ENCODE assay signal across 8 mouse cellular contexts in the genomic region with DNA sequence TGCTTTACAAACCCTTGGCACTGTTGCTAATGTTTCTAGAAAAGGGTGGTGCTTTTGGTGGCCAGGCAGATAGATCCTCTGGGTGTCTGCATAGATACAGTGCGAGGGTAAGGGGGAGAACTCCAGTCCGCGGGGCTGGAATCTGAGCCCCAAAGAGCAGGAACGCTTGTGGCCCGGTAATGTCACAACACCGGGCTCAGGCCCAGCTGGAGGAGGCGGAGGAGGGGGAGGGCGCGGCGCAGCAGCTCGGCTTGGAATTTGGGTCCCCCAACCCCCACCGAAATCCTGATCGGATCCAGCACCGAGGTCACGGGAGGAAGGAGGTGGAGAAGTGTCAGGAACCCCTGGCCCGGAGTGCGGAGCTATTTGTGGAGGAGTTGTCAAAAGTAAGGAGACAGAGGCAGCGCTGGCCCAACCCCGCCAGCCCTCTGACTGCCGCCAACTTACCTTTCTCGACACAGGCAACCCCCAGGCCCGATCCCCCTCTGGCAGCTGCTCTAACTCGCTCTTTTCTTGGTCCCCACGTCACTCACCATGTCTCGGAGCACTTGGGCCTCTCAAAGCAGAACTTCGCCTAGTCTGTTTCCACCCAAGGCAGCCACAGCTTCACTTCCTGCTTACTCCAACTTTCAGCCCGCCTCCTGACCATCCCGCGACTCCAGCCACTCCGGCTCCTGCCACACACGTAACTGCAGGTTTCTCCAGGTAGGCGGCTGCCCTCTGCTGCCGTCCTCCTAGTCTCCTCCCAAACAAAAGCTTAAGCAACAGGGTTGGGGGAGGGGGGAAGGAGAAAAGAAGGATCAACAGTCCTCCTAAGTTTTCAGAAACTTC. TPM values are rescaled to one million over a fixed set of nuclear protein-coding genes. Genes with fewer than 3 reads are reported as not detected.
DNase-seq lines count a peak whose midpoint lies in the region; ATAC-seq lines count a peak whose summit lies in the region.

A gene (minus strand): TSS at position 763 of the 831 bp plus-strand sequence.

- peaks cover 18% of the 10 kb centered on the region for H3K36me3 ChIP-seq in embryonic facial prominence, embryonic 15.5 days
- peaks cover 5% of the 10 kb centered on the region for H3K36me3 ChIP-seq in heart, embryonic 11.5 days (ENCODE audit: control insufficient read depth, insufficient read depth, low read length)
- H3K36me3 ChIP-seq in kidney, embryonic 15.5 days = peaks cover 23% of the 10 kb centered on the region
- peaks cover 63% of the 10 kb centered on the region for H3K36me3 ChIP-seq in liver, embryonic 12.5 days
- peaks cover 9% of the 10 kb centered on the region; the same call in 1 of the 2 replicates for H3K36me3 ChIP-seq in stomach, embryonic 14.5 days (ENCODE audit: control insufficient read depth, insufficient read depth, low read length)

- no peaks in the 10 kb centered on the region for H3K9me3 ChIP-seq in embryonic facial prominence, embryonic 15.5 days (replicated peaks)
- no peaks in the 10 kb centered on the region for H3K9me3 ChIP-seq in heart, embryonic 11.5 days (replicated peaks; ENCODE audit: control insufficient read depth, low read length)
- H3K9me3 ChIP-seq in kidney, embryonic 15.5 days (replicated peaks) = no peaks in the 10 kb centered on the region
- no peaks in the 10 kb centered on the region for H3K9me3 ChIP-seq in liver, embryonic 12.5 days (replicated peaks)
- no peaks in the 10 kb centered on the region for H3K9me3 ChIP-seq in stomach, embryonic 14.5 days (ENCODE audit: control insufficient read depth, low read depth, low read length)

- H3K27ac ChIP-seq in embryonic facial prominence, embryonic 15.5 days (replicated peaks) = peak within 1 kb of the TSS; percentile 96
- peak within 1 kb of the TSS; percentile 97 for H3K27ac ChIP-seq in heart, embryonic 11.5 days (ENCODE audit: low read depth, low read length)
- H3K27ac ChIP-seq in kidney, embryonic 15.5 days = peak within 1 kb of the TSS; percentile 96
- peak within 1 kb of the TSS; percentile 99 for H3K27ac ChIP-seq in liver, embryonic 12.5 days
- peak within 1 kb of the TSS; percentile 97 for H3K27ac ChIP-seq in stomach, embryonic 14.5 days (ENCODE audit: low read length)

- 2% methylated on average over 33 of the region's 33 CpGs for whole genome bisulfite sequencing in embryonic facial prominence, embryonic 15.5 days
- WGBS in heart, embryonic 11.5 days (ENCODE audit: insufficient replicate concordance) = under 1% methylated on average over 33 of the region's 33 CpGs
- WGBS in kidney, embryonic 15.5 days = under 1% methylated on average over 33 of the region's 33 CpGs
- WGBS in liver, embryonic 12.5 days (ENCODE audit: insufficient replicate concordance) = under 1% methylated on average over 33 of the region's 33 CpGs
- 2% methylated on average over 33 of the region's 33 CpGs for WGBS in stomach, embryonic 14.5 days

- peak; percentile 75 for ATAC-seq in embryonic facial prominence, embryonic 15.5 days (ENCODE audit: insufficient number of reproducible peaks, low FRiP score, low TSS enrichment, low read depth)
- ATAC-seq in heart, embryonic 11.5 days (replicated peaks; ENCODE audit: insufficient number of reproducible peaks, low FRiP score, low TSS enrichment) = peak; percentile 55
- peak; percentile 82 for ATAC-seq in kidney, embryonic 15.5 days (replicated peaks; ENCODE audit: low FRiP score)
- ATAC-seq in liver, embryonic 12.5 days = peak; percentile 34
- peak; percentile 83 for ATAC-seq in stomach, embryonic 14.5 days (ENCODE audit: insufficient number of reproducible peaks, insufficient read depth, low FRiP score, low read depth)

- H3K27me3 ChIP-seq in embryonic facial prominence, embryonic 15.5 days = no peaks in the 10 kb centered on the region
- H3K27me3 ChIP-seq in heart, embryonic 11.5 days (ENCODE audit: control insufficient read depth, insufficient read depth, low read length) = no peaks in the 10 kb centered on the region
- no peaks in the 10 kb centered on the region for H3K27me3 ChIP-seq in kidney, embryonic 15.5 days
- H3K27me3 ChIP-seq in liver, embryonic 12.5 days (replicated peaks) = no peaks in the 10 kb centered on the region
- no peaks in the 10 kb centered on the region for H3K27me3 ChIP-seq in stomach, embryonic 14.5 days (ENCODE audit: control insufficient read depth, insufficient read depth, low read length)

- peak within 1 kb of the TSS; percentile 65 for H3K9ac ChIP-seq in embryonic facial prominence, embryonic 15.5 days
- H3K9ac ChIP-seq in heart, embryonic 11.5 days (ENCODE audit: low read depth, low read length) = peak within 1 kb of the TSS; percentile 93
- peak within 1 kb of the TSS; percentile 67 for H3K9ac ChIP-seq in kidney, embryonic 15.5 days
- H3K9ac ChIP-seq in liver, embryonic 12.5 days = peak within 1 kb of the TSS; percentile 98
- H3K9ac ChIP-seq in stomach, embryonic 14.5 days (replicated peaks; ENCODE audit: low read depth, low read length) = peak within 1 kb of the TSS; percentile 66

- peak within 1 kb of the TSS; percentile 73 for H3K4me2 ChIP-seq in embryonic facial prominence, embryonic 15.5 days (replicated peaks)
- H3K4me2 ChIP-seq in heart, embryonic 11.5 days = peak within 1 kb of the TSS; percentile 82
- peak within 1 kb of the TSS; percentile 65 for H3K4me2 ChIP-seq in kidney, embryonic 15.5 days
- peak within 1 kb of the TSS; percentile 78 for H3K4me2 ChIP-seq in liver, embryonic 12.5 days
- H3K4me2 ChIP-seq in stomach, embryonic 14.5 days (replicated peaks; ENCODE audit: low read depth, low read length) = peak within 1 kb of the TSS; percentile 52

- DNase-seq in 416B (ENCODE audit: low read depth) = peak; percentile 87
- DNase-seq in adrenal gland, postnatal 36 days = peak; percentile 88 to 93
- DNase-seq in naive thymus-derived CD4-positive, alpha-beta T cell, adult 2 months (ENCODE audit: low read depth) = peak; percentile 75

- peaks cover 38% of the 10 kb centered on the region for H3K4me1 ChIP-seq in embryonic facial prominence, embryonic 15.5 days
- H3K4me1 ChIP-seq in heart, embryonic 11.5 days (ENCODE audit: control insufficient read depth, insufficient read depth, low read length) = peaks cover 19% of the 10 kb centered on the region
- peaks cover 43% of the 10 kb centered on the region for H3K4me1 ChIP-seq in kidney, embryonic 15.5 days
- H3K4me1 ChIP-seq in liver, embryonic 12.5 days = peaks cover 76% of the 10 kb centered on the region
- H3K4me1 ChIP-seq in stomach, embryonic 14.5 days (ENCODE audit: control insufficient read depth, insufficient read depth, low read length) = peaks cover 15% of the 10 kb centered on the region; the same call in 1 of the 2 replicates

- peak within 1 kb of the TSS; percentile 62 for H3K4me3 ChIP-seq in embryonic facial prominence, embryonic 15.5 days (replicated peaks)
- peak within 1 kb of the TSS; percentile 60 for H3K4me3 ChIP-seq in heart, embryonic 11.5 days (ENCODE audit: low read depth, low read length)
- peak within 1 kb of the TSS; percentile 51 for H3K4me3 ChIP-seq in kidney, embryonic 15.5 days (replicated peaks)
- H3K4me3 ChIP-seq in liver, embryonic 12.5 days = peak within 1 kb of the TSS; percentile 84
- peak within 1 kb of the TSS; percentile 55 for H3K4me3 ChIP-seq in stomach, embryonic 14.5 days (ENCODE audit: low read depth, low read length)

RNA-seq across cellular contexts. Expression of the gene that starts here (rescaled TPM):
- total RNA-seq in adrenal gland, postnatal 36 days (2021) = 100 to 1,000 TPM; 104 to 156 TPM
- polyA plus RNA-seq in embryonic facial prominence, embryonic 15.5 days (2015; fragmentation: Nextera tagmentation; extraction: Ambion mirVana) = 177 and 183 TPM in 2 replicates
- polyA plus RNA-seq in heart, embryonic 11.5 days (2014; fragmentation: Nextera tagmentation; extraction: Ambion mirVana) = 137 and 142 TPM in 2 replicates
- polyA plus RNA-seq in kidney, embryonic 15.5 days (2015; fragmentation: Nextera tagmentation; extraction: Ambion mirVana) = 146 and 150 TPM in 2 replicates
- 220 and 223 TPM in 2 replicates for polyA plus RNA-seq in liver, embryonic 12.5 days (2016; fragmentation: Nextera tagmentation; extraction: Ambion mirVana)
- 194 and 206 TPM in 2 replicates for polyA plus RNA-seq in stomach, embryonic 14.5 days (2014; fragmentation: Nextera tagmentation; extraction: Ambion mirVana)

Comparison
In these comparisons a context has a peak if more than half of its experiments do, and no peak if none do; other contexts are left out.
1. Peak in every context shown above with its lines: DNase-seq, ATAC-seq, H3K4me3 ChIP-seq and H3K27ac ChIP-seq.